Mouse (Mus musculus): Measurements from ENCODE around the gene Hist3h2ba. TPM values are rescaled to one million over a fixed set of nuclear protein-coding genes. Genes with fewer than 3 reads are reported as not detected.

The Hist3h2ba gene
- total and polyA plus RNA-seq, 3 experiments = 0.21 to 48.2 TPM; not detected in 1

- TF ChIP-seq POLR2A (IDR thresholded peaks at IDR 0.05; ENCODE audit: control insufficient read depth in 1 of 2, insufficient read depth in 1 of 2, low read depth in 1 of 2, low read length in 2 of 2, poor library complexity in 1 of 2) (peak in 1 of 2 experiments; percentile 44; a peak in 1 of 4 replicates), CHD2 (IDR thresholded peaks at IDR 0.05; ENCODE audit: low read length) (no peak), TBP (IDR thresholded peaks at IDR 0.05; ENCODE audit: low read depth, low read length) (peak; percentile 82), SMC3 (IDR thresholded peaks at IDR 0.05; ENCODE audit: low read depth, low read length) (no peak), ETS1 (IDR thresholded peaks at IDR 0.05; ENCODE audit: low read depth, low read length) (no peak), ZKSCAN1 (IDR thresholded peaks at IDR 0.05; ENCODE audit: low read depth, low read length) (0 out of 2 replicates have a peak, but pooled peaks have one; percentile 25), RAD21 (IDR thresholded peaks at IDR 0.05; ENCODE audit: low read depth, low read length) (no peak), MEF2A (IDR thresholded peaks at IDR 0.05; ENCODE audit: extremely low read depth, insufficient replicate concordance, low read depth, low read length, poor library complexity, severe bottlenecking) (no peak), ZC3H11A (IDR thresholded peaks at IDR 0.05; ENCODE audit: low read depth, low read length) (no peak), BHLHE40 (IDR thresholded peaks at IDR 0.05; ENCODE audit: borderline replicate concordance, low read depth, low read length) (no peak), USF2 (IDR thresholded peaks at IDR 0.05; ENCODE audit: borderline replicate concordance in 1 of 2, insufficient read depth in 1 of 2, low read depth in 1 of 2, low read length in 2 of 2) (no peak), MYB (IDR thresholded peaks at IDR 0.05; ENCODE audit: low read depth, low read length) (no peak), NELFE (IDR thresholded peaks at IDR 0.05; ENCODE audit: low read depth, low read length) (peak; percentile 47), MXI1 (IDR thresholded peaks at IDR 0.05; ENCODE audit: low read depth, low read length) (no peak), E2F4 (IDR thresholded peaks at IDR 0.05; ENCODE audit: borderline replicate concordance, low read depth, low read length) (no peak), MYC (IDR thresholded peaks at IDR 0.05; ENCODE audit: low read depth, low read length) (0 out of 2 replicates have a peak, but pooled peaks have one; percentile 2), SIN3A (IDR thresholded peaks at IDR 0.05; ENCODE audit: low read length) (no peak; the same call in 1 of the 2 replicates), ZMIZ1 (IDR thresholded peaks at IDR 0.05; ENCODE audit: low read depth, low read length) (0 out of 2 replicates have a peak, but pooled peaks have one; percentile 27), ZNF384 (IDR thresholded peaks at IDR 0.05; ENCODE audit: low read depth, low read length) (peak; percentile 99)
- DNase-seq (ENCODE audit: low read depth, low spot score) = peak; percentile 93
- Histone ChIP-seq H3K36me3 (ENCODE audit: control insufficient read depth in 1 of 2, insufficient read depth in 2 of 2, low read length in 2 of 2) (peaks cover 4 to 14% of the 10 kb centered on the region in 2 experiments; a peak in 3 of 4 replicates), H3K4me3 (ENCODE audit: control insufficient read depth in 1 of 2, insufficient read depth in 1 of 2, low read depth in 2 of 2, low read length in 2 of 2) (peak overlapping the region; percentile 73 to 96), H3K9ac (ENCODE audit: control insufficient read depth, low read depth, low read length, poor library complexity, severe bottlenecking) (peak overlapping the region; percentile 28; the same call in 1 of the 2 replicates), H3K9me3 (replicated peaks; ENCODE audit: insufficient read depth, low read length) (no peaks in the 10 kb centered on the region), H3K79me2 (ENCODE audit: control insufficient read depth, insufficient read depth, low read length, poor library complexity) (peaks cover 7% of the 10 kb centered on the region), H3K4me1 (ENCODE audit: control insufficient read depth in 1 of 2, insufficient read depth in 2 of 2, low read length in 2 of 2) (peaks cover 3 to 16% of the 10 kb centered on the region in 2 experiments), H3K27ac (ENCODE audit: control insufficient read depth, low read depth, low read length) (no peak overlapping the region; the same call in 1 of the 2 replicates), H3K27me3 (ENCODE audit: control insufficient read depth in 1 of 2, insufficient read depth in 2 of 2, low read length in 2 of 2) (no peaks in the 10 kb centered on the region)
Observed at GRCm38 (mm10) chr11:58904838-58905237, 43.9 kb upstream of the Hist3h2ba start.

GRCm38 (mm10) chr11:58913776-58914175 lies 34.9 kb upstream of the Hist3h2ba start:
- no peak overlapping the region for H3K27ac ChIP-seq (ENCODE audit: control insufficient read depth, low read depth, low read length)
- H3K9me3 ChIP-seq (replicated peaks; ENCODE audit: insufficient read depth, low read length) = no peaks in the 10 kb centered on the region
- no peak overlapping the region for H3K4me3 ChIP-seq (ENCODE audit: control insufficient read depth in 1 of 2, insufficient read depth in 1 of 2, low read depth in 2 of 2, low read length in 2 of 2)
- H3K36me3 ChIP-seq (ENCODE audit: control insufficient read depth in 1 of 2, insufficient read depth in 2 of 2, low read length in 2 of 2) = peaks cover 0 to 16% of the 10 kb centered on the region in 2 experiments; a peak in 2 of 4 replicates
- no peak overlapping the region; the same call in 1 of the 2 replicates for H3K9ac ChIP-seq (ENCODE audit: control insufficient read depth, low read depth, low read length, poor library complexity, severe bottlenecking)
- DNase-seq (ENCODE audit: low read depth, low spot score) = no peak
- TF ChIP-seq MAFK (IDR thresholded peaks at IDR 0.05; ENCODE audit: borderline replicate concordance, low read depth, low read length) = no peak
- no peak for TF ChIP-seq POLR2AphosphoS5 (IDR thresholded peaks at IDR 0.05; ENCODE audit: borderline replicate concordance, low read depth, low read length)
- TF ChIP-seq ETS1 (IDR thresholded peaks at IDR 0.05; ENCODE audit: low read depth, low read length) = no peak
- TF ChIP-seq MAZ (IDR thresholded peaks at IDR 0.05; ENCODE audit: low read depth, low read length) = no peak
- no peak for TF ChIP-seq UBTF (IDR thresholded peaks at IDR 0.05; ENCODE audit: borderline replicate concordance, insufficient read depth, low read depth, low read length)
- TF ChIP-seq GATA1 (IDR thresholded peaks at IDR 0.05; ENCODE audit: low read depth, low read length) = no peak
- no peak for TF ChIP-seq ZKSCAN1 (IDR thresholded peaks at IDR 0.05; ENCODE audit: low read depth, low read length)
- TF ChIP-seq CHD2 (IDR thresholded peaks at IDR 0.05; ENCODE audit: low read length) = no peak
- no peak for TF ChIP-seq TBP (IDR thresholded peaks at IDR 0.05; ENCODE audit: low read depth, low read length)
- no peak for TF ChIP-seq POLR2A (IDR thresholded peaks at IDR 0.05; ENCODE audit: control insufficient read depth in 1 of 2, insufficient read depth in 1 of 2, low read depth in 1 of 2, low read length in 2 of 2, poor library complexity in 1 of 2)
- TF ChIP-seq KAT2A (conservative IDR thresholded peaks at IDR 0.05; ENCODE audit: low read depth, low read length) = no peak
- no peak for TF ChIP-seq MAX (IDR thresholded peaks at IDR 0.05; ENCODE audit: low read length)
- TF ChIP-seq ZMIZ1 (IDR thresholded peaks at IDR 0.05; ENCODE audit: low read depth, low read length) = no peak
- no peaks in the 10 kb centered on the region; a peak in 1 of 4 replicates for H3K27me3 ChIP-seq (ENCODE audit: control insufficient read depth in 1 of 2, insufficient read depth in 2 of 2, low read length in 2 of 2)
- no peaks in the 10 kb centered on the region for H3K79me2 ChIP-seq (ENCODE audit: control insufficient read depth, insufficient read depth, low read length, poor library complexity)
- peaks cover 8 to 24% of the 10 kb centered on the region in 2 experiments for H3K4me1 ChIP-seq (ENCODE audit: control insufficient read depth in 1 of 2, insufficient read depth in 2 of 2, low read length in 2 of 2)

Measured in MEL (cell line).